Mouse (Mus musculus) small intestine, adult 2 months (tissue): ENCODE measurements around the gene Pde4d.

Source experiments
- CTCF ChIP-seq: fragments of 200-500 bp; IDR thresholded peaks from 2 replicates; pipeline ENCODE4 v1.5.1; 2012; ENCODE audit warnings: low read depth, mild to moderate bottlenecking, control low read depth, inconsistent platforms, low read length, moderate library complexity, mixed read lengths; ENCODE audit not compliant: insufficient replicate concordance, insufficient read length; ENCODE audit errors: extremely low read depth
- POLR2A ChIP-seq: fragments of 200-500 bp; IDR thresholded peaks from 2 replicates; pipeline ENCODE4 v1.6.1; 2012; ENCODE audit warnings: low read depth, mild to moderate bottlenecking, control low read depth, inconsistent platforms, low read length, moderate library complexity

DNA sequence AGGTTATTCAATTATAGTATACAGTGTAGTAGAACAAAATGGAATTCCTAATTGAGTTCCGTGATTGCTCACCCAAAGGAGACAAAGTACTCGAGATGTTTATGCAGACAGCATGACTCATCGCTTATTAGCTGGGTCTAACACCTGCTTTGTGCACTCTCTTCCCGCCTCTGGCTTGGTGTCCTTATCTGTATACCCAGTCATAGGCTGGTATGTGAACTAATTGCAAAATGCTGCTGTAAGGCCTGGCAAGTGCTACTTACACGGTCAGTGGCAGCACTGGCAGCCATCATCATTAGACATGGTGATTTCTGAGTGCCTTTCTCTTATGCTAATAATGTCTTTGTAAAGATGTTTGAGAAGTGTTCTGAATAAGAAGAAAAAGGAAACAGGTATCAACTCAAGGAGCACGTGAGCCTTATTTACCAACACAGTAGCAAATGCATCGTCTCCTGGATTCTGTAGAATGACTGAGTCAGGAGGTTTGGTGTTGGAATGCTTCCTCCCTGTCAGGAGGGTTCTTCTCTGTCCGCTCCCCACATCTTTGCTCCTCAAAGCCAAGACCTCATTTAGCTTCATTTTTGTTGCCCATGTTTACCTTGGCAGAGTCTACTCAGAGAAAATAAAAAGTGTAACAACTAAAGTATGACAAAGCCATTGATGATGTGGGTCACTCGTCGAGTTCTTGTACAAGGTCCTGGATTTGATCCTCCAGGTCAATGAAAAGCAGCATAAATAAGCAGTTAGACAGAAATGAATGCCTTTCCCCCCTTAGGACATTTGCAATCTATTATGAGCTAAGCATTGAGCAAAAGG, 1202.2 kb downstream of the Pde4d start:
- TF ChIP-seq POLR2A: no peak
- TF ChIP-seq CTCF: no peak
